Mouse (Mus musculus) thymus, adult 2 months (tissue): Measurements from ENCODE around the gene Anapc13.

ENCODE experiments used
- CTCF ChIP-seq: fragments of 200-500 bp; IDR thresholded peaks from 2 replicates; pipeline ENCODE4 v1.5.1; 2012; ENCODE audit warnings: mild to moderate bottlenecking, control low read depth, low read length, moderate library complexity, borderline replicate concordance; ENCODE audit not compliant: control insufficient read depth, poor library complexity, insufficient read depth; ENCODE audit errors: extremely low read depth
- POLR2A ChIP-seq: fragments of 200-500 bp; IDR thresholded peaks from 2 replicates; pipeline ENCODE4 v1.6.1; 2012; ENCODE audit warnings: mild to moderate bottlenecking, low read length, control low read depth, moderate library complexity; ENCODE audit not compliant: control insufficient read depth, poor library complexity, insufficient read depth; ENCODE audit errors: extremely low read depth

DNA sequence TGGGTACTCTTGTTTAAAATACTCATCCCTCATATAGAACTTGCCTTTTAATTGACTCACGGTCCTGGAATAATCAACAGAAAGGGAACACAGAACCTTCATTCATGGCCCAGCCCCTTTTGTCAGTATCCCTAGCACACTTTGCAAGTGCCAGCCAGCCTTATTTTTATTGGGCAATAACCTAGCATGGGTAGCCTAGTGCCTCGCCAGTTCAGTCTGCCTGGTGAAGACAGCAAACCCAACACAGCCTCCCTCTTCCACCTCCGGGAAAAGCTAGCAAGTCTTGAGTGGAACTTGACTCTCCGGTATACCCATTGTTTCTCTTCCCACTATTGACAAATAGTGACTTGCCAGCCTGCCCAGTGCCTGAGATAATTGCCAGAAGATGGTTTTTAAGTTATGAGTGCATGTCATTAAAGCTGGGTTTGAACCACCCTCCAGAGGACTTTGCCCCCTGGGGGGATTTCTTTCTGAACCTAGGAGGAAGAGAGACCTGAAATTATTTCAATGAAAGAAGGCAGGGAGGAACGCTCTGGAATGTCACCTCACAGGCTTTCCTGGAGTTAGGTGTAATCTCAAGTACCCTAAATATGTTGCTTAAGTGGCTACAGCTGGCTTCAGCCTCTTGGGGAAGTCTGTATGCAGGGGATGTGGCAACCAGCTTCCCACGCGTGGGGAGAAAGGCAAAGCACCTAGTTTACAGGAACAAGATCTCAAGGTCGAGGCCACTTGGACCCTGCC lies 30.4 kb downstream of the Anapc13 start:
- TF ChIP-seq POLR2A (no peak), CTCF (no peak)
